Mouse (Mus musculus) liver, postnatal 0 days (tissue): Measurements from ENCODE around the gene Pcp4l1. TPM values are rescaled to one million over a fixed set of nuclear protein-coding genes. Genes with fewer than 3 reads are reported as not detected.

Experiments used
- ATAC-seq: fragments of 200-750 bp; cut with Nextera tagmentation; 2 replicates; pipeline ENCODE4 v1.8.0; 2017; ENCODE audit warnings: mild to moderate bottlenecking, moderate library complexity
- DNase-seq: peaks from one replicate; pipeline ENCODE4 v3.0.0-alpha.2; 2016
- H3K27ac ChIP-seq: fragments of 300-500 bp; sonication (generic); 2 replicates; pipeline ENCODE4 v1.5.1; 2014; ENCODE audit warnings: antibody characterized with exemption, moderate library complexity, mild to moderate bottlenecking, low read depth
- H3K27me3 ChIP-seq: fragments of 300-500 bp; sonication (generic); 2 replicates; pipeline ENCODE4 v1.6.1; 2014; ENCODE audit warnings: low read length, control low read depth, mixed read lengths; ENCODE audit not compliant: insufficient read depth
- H3K36me3 ChIP-seq: fragments of 300-500 bp; sonication (generic); replicated peaks from 2 replicates; pipeline ENCODE4 v1.6.1; 2014; ENCODE audit warnings: mild to moderate bottlenecking, control low read depth, low read length, moderate library complexity, mixed read lengths; ENCODE audit not compliant: insufficient read depth
- H3K4me1 ChIP-seq: fragments of 300-500 bp; sonication (generic); 2 replicates; pipeline ENCODE4 v1.6.1; 2014; ENCODE audit warnings: antibody characterized with exemption, mild to moderate bottlenecking, control low read depth; ENCODE audit not compliant: insufficient read depth
- H3K4me2 ChIP-seq: fragments of 300-500 bp; sonication (generic); 2 replicates; pipeline ENCODE4 v1.6.1; 2014; ENCODE audit warnings: low read depth, mild to moderate bottlenecking, low read length, moderate library complexity, mixed read lengths
- H3K4me3 ChIP-seq: fragments of 300-500 bp; sonication (generic); 2 replicates; pipeline ENCODE4 v1.5.1; 2014; ENCODE audit warnings: low read depth, low read length
- H3K9ac ChIP-seq: fragments of 300-500 bp; sonication (generic); replicated peaks from 2 replicates; pipeline ENCODE4 v1.6.1; 2014; ENCODE audit warnings: mild to moderate bottlenecking, moderate library complexity
- H3K9me3 ChIP-seq: fragments of 300-500 bp; sonication (generic); 2 replicates; pipeline ENCODE4 v1.6.1; 2016; ENCODE audit warnings: mild to moderate bottlenecking, control low read depth, low read length, mixed read lengths
- CTCF ChIP-seq: sonication (generic); IDR thresholded peaks from 2 replicates; pipeline ENCODE4 v1.5.1; 2016; ENCODE audit warnings: antibody characterized with exemption, low read depth
- EP300 ChIP-seq: IDR thresholded peaks from 2 replicates; pipeline ENCODE4 v1.6.1; 2016; ENCODE audit warnings: antibody characterized with exemption, low read depth, mild to moderate bottlenecking
- WGBS: fragments of 180-500 bp; shearing (Covaris S2); extraction: QIAGEN DNeasy Blood & Tissue Kit; methylation state at CpG from one replicate; pipeline ENCODE4 v1.1.7; 2014; ENCODE audit not compliant: insufficient replicate concordance; 5-methylcytosine and 5-hydroxymethylcytosine counted together
- polyA plus RNA-seq: library from polyadenylated mRNA; unstranded; fragments of >200 nt; fragmentation: Nextera tagmentation; extraction: Ambion mirVana; gene quantifications from 2 replicates; pipeline ENCODE4 v1.2.1, GENCODE M21; 2015

Gene Pcp4l1
- polyA plus RNA-seq, 1 experiment from 2014 or later, result 8.2 TPM

GRCm38 (mm10) chr1:171203471-171204248 lies 7.6 kb upstream of the Pcp4l1 start:
- H3K27ac ChIP-seq, result peak overlapping the region; percentile 91
- TF ChIP-seq EP300 (0 out of 2 replicates have a peak, but pooled peaks have one; percentile 12), CTCF (no peak)

GRCm38 (mm10) chr1:171200769-171201168 lies 4.7 kb upstream of the Pcp4l1 start:
- H3K9me3 ChIP-seq, result no peaks in the 10 kb centered on the region
- H3K27me3 ChIP-seq, result peaks cover 9% of the 10 kb centered on the region; the same call in 1 of the 2 replicates
- TF ChIP-seq EP300, result no peak
- no peak overlapping the region for H3K4me2 ChIP-seq
- ATAC-seq (no peak), DNase-seq (no peak)
- peaks cover 6% of the 10 kb centered on the region; the same call in 1 of the 2 replicates for H3K4me1 ChIP-seq
- H3K9ac ChIP-seq, result no peak overlapping the region
- no peak overlapping the region for H3K27ac ChIP-seq
- H3K36me3 ChIP-seq, result no peaks in the 10 kb centered on the region
- no peak overlapping the region for H3K4me3 ChIP-seq
- WGBS, result 93% methylated on average over 1 of the region's 1 CpGs

More at GRCm38 (mm10) chr1:171203471-171204248, 7.6 kb upstream of the Pcp4l1 start:
- ATAC-seq, result peak; percentile 84
- WGBS, result 30% methylated on average over 10 of the region's 11 CpGs
- H3K4me3 ChIP-seq, result no peak overlapping the region
- no peaks in the 10 kb centered on the region for H3K4me1 ChIP-seq
- 0 out of 2 replicates have a peak overlapping the region, but pooled peaks have one; percentile 30 for H3K4me2 ChIP-seq
- no peaks in the 10 kb centered on the region for H3K36me3 ChIP-seq
- H3K27me3 ChIP-seq, result no peaks in the 10 kb centered on the region
- no peaks in the 10 kb centered on the region for H3K9me3 ChIP-seq
- H3K9ac ChIP-seq, result no peak overlapping the region
- DNase-seq, result peak; percentile 42

- WGBS, result 64% methylated on average over 1 of the region's 1 CpGs
- no peak for ATAC-seq
- DNase-seq, result no peak
- Histone ChIP-seq H3K36me3 (no peaks in the 10 kb centered on the region), H3K9me3 (no peaks in the 10 kb centered on the region), H3K4me1 (peaks cover 8% of the 10 kb centered on the region; the same call in 1 of the 2 replicates), H3K9ac (no peak overlapping the region), H3K27me3 (peaks cover 17% of the 10 kb centered on the region; the same call in 1 of the 2 replicates), H3K4me2 (no peak overlapping the region), H3K27ac (no peak overlapping the region), H3K4me3 (no peak overlapping the region)
- TF ChIP-seq EP300 (no peak), CTCF (no peak)
Measured at GRCm38 (mm10) chr1:171199532-171199931, 3.5 kb upstream of the Pcp4l1 start.

GRCm38 (mm10) chr1:171195046-171195822 lies 834 bp downstream of the Pcp4l1 start:
- Histone ChIP-seq H3K9ac (peak overlapping the region; percentile 39), H3K4me2 (peak overlapping the region; percentile 77), H3K4me1 (peaks cover 8% of the 10 kb centered on the region; the same call in 1 of the 2 replicates), H3K27me3 (peaks cover 21% of the 10 kb centered on the region), H3K9me3 (no peaks in the 10 kb centered on the region), H3K4me3 (peak overlapping the region; percentile 57), H3K36me3 (no peaks in the 10 kb centered on the region), H3K27ac (no peak overlapping the region)
- ATAC-seq (no peak), DNase-seq (no peak)
- WGBS, result 11% methylated on average over 20 of the region's 20 CpGs
- TF ChIP-seq EP300 (no peak), CTCF (no peak)

GRCm38 (mm10) chr1:171193911-171194830 lies 1.9 kb downstream of the Pcp4l1 start:
- no peak overlapping the region; the same call in 1 of the 2 replicates for H3K9ac ChIP-seq
- peak overlapping the region; percentile 49; the same call in 1 of the 2 replicates for H3K4me2 ChIP-seq
- H3K4me3 ChIP-seq, result no peak overlapping the region
- no peaks in the 10 kb centered on the region for H3K36me3 ChIP-seq
- DNase-seq (no peak), ATAC-seq (no peak)
- no peak for TF ChIP-seq EP300
- no peak for TF ChIP-seq CTCF
- H3K27me3 ChIP-seq, result peaks cover 21% of the 10 kb centered on the region
- peaks cover 13% of the 10 kb centered on the region for H3K4me1 ChIP-seq
- 39% methylated on average over 11 of the region's 11 CpGs for WGBS
- H3K9me3 ChIP-seq, result no peaks in the 10 kb centered on the region
- no peak overlapping the region for H3K27ac ChIP-seq
